Mouse (Mus musculus) Patski (cell line): ENCODE results near the gene Ltbr. TPM values are rescaled to one million over a fixed set of nuclear protein-coding genes. Genes with fewer than 3 reads are reported as not detected.
"Not testable (repeated sequence)": the region's sequence is repeated elsewhere in the genome, so short reads cannot be mapped to it uniquely, and the experiment has no call there.

ENCODE experiments used
- ATAC-seq: fragments of 100-300 bp; one replicate; pipeline ENCODE4 v1.8.0; 2021
- CTCF ChIA-PET: fragments of 350-600 bp; sonication (Branson Sonifier 250); formaldehyde crosslinking; loops from one replicate; lab custom pipeline; 2022; ENCODE audit warnings: inconsistent platforms; lab: Charles Lee
- POLR2A ChIA-PET: fragments of 350-600 bp; sonication (Branson Sonifier 250); formaldehyde crosslinking; loops from one replicate; lab custom pipeline; 2022; ENCODE audit warnings: antibody characterized with exemption, inconsistent platforms; lab: Charles Lee
- DNase-seq: peaks from one replicate; pipeline ENCODE4 v3.0.0-alpha.2; 2011; ENCODE audit warnings: low read depth, low spot score
- H3K27me3 ChIP-seq: fragments of 371-371 bp; one replicate; pipeline ENCODE4 v1.5.1; 2021
- CTCF ChIP-seq: fragments of 100-300 bp; IDR thresholded peaks from one replicate; pipeline ENCODE4 v1.5.1; 2021
- in situ Hi-C: fragments of 300-500 bp; cut with MboI; formaldehyde crosslinking; loops from 3 replicates; pipeline ENCODE4 v1.11.1; 2018; ENCODE audit warnings: low pct_unique_long_range_greater_than_20kb, mixed read lengths
- polyA plus RNA-seq: library from polyadenylated mRNA; unstranded; gene quantifications from one replicate; pipeline ENCODE4 v1.2.3, GENCODE M21; 2021

Gene Ltbr
- polyA plus RNA-seq, 1 experiment from 2014 or later, result 164 TPM

- POLR2A ChIA-PET, result no interaction called here
- H3K27me3 ChIP-seq, result no peaks in the 10 kb centered on the region
- ATAC-seq, result no peak
- in situ Hi-C loops, result no loop called here
- TF ChIP-seq CTCF, result no peak
- CTCF ChIA-PET, result no interaction called here
- DNase-seq, result no peak
Measured at GRCm38 (mm10) chr6:125300982-125301381, 12.7 kb downstream of the Ltbr start.

GRCm38 (mm10) chr6:125297149-125297820, 16.4 kb downstream of the Ltbr start:
- ChIA-PET POLR2A (no interaction called here), CTCF (interaction anchor here (2.0 kb wide), 1 partner anchor 12 kb away, joined by 7 read pairs; no protein-coding TSS in a partner anchor)
- no peak for TF ChIP-seq CTCF
- H3K27me3 ChIP-seq, result no peaks in the 10 kb centered on the region
- no peak for ATAC-seq
- DNase-seq, result no peak
- in situ Hi-C loops, result no loop called here

GRCm38 (mm10) chr6:125294049-125294448, 19.6 kb downstream of the Ltbr start:
- H3K27me3 ChIP-seq, result no peaks in the 10 kb centered on the region
- no peak for TF ChIP-seq CTCF
- ATAC-seq (no peak), DNase-seq (no peak)
- CTCF ChIA-PET, result interaction anchor here (1.4 kb wide), 1 partner anchor 13 kb away, joined by 3 read pairs; no protein-coding TSS in a partner anchor
- in situ Hi-C loops, result no loop called here
- POLR2A ChIA-PET, result interaction anchor here (1.0 kb wide), 1 partner anchor 56 kb away, joined by 3 read pairs; no protein-coding TSS in a partner anchor

GRCm38 (mm10) chr6:125292256-125292655, 21.4 kb downstream of the Ltbr start:
- in situ Hi-C loops, result no loop called here
- TF ChIP-seq CTCF, result no peak
- CTCF ChIA-PET, result no interaction called here
- no peak for DNase-seq
- POLR2A ChIA-PET, result interaction anchor here (0.9 kb wide), 1 partner anchor 56 kb away, joined by 3 read pairs; no protein-coding TSS in a partner anchor
- H3K27me3 ChIP-seq, result no peaks in the 10 kb centered on the region
- no peak for ATAC-seq

- DNase-seq (no peak), ATAC-seq (peak; percentile 21)
- no peaks in the 10 kb centered on the region for H3K27me3 ChIP-seq
- CTCF ChIA-PET, result no interaction called here
- POLR2A ChIA-PET, result no interaction called here
- in situ Hi-C loops, result no loop called here
- no peak for TF ChIP-seq CTCF
Measured at GRCm38 (mm10) chr6:125291329-125291728, 22.4 kb downstream of the Ltbr start.

- ChIA-PET POLR2A (no interaction called here), CTCF (interaction anchor here (1.4 kb wide), 1 partner anchor 10 kb away, joined by 3 read pairs; no protein-coding TSS in a partner anchor)
- no peak for DNase-seq
- no peaks in the 10 kb centered on the region for H3K27me3 ChIP-seq
- in situ Hi-C loops, result no loop called here
- no peak for TF ChIP-seq CTCF
- ATAC-seq, result no peak
Measured at GRCm38 (mm10) chr6:125288730-125289129, 25.0 kb downstream of the Ltbr start.

- CTCF ChIA-PET, result interaction anchor here (1.4 kb wide), 1 partner anchor 12 kb away, joined by 3 read pairs; no protein-coding TSS in a partner anchor
- POLR2A ChIA-PET, result no interaction called here
- no peaks in the 10 kb centered on the region for H3K27me3 ChIP-seq
- TF ChIP-seq CTCF, result no peak
- DNase-seq (no peak), ATAC-seq (no peak)
- in situ Hi-C loops, result no loop called here
Measured at GRCm38 (mm10) chr6:125286944-125287343, 26.7 kb downstream of the Ltbr start.

GRCm38 (mm10) chr6:125285890-125286289, 27.8 kb downstream of the Ltbr start, which contains the start of gene Tuba3a:
Gene Tuba3a (minus strand): TSS chr6:125286042.
- H3K27me3 ChIP-seq, result no peaks in the 10 kb centered on the region
- POLR2A ChIA-PET, result no interaction called here
- no peak for TF ChIP-seq CTCF
- CTCF ChIA-PET, result interaction anchor here (2.8 kb wide), 1 partner anchor 11 kb away, joined by 12 read pairs; no protein-coding TSS in a partner anchor
- ATAC-seq, result no peak
- no peak for DNase-seq
- in situ Hi-C loops, result no loop called here

- H3K27me3 ChIP-seq, result no peaks in the 10 kb centered on the region
- ChIA-PET POLR2A (interaction anchor here (0.6 kb wide), 3 partner anchors 65 to 95 kb away, joined by 3 to 4 read pairs (median 3); no protein-coding TSS in a partner anchor), CTCF (interaction anchor here (0.8 to 2.8 kb wide), 2 partner anchors 10 to 13 kb away, joined by 3 to 12 read pairs; no protein-coding TSS in a partner anchor)
- in situ Hi-C loops, result loop anchor here (5.0 kb wide), 1 partner anchor 73 kb away; no protein-coding TSS in a partner anchor
- no peak for TF ChIP-seq CTCF
- DNase-seq, result no peak
- no peak for ATAC-seq
Measured at GRCm38 (mm10) chr6:125284751-125285150, 28.9 kb downstream of the Ltbr start.

GRCm38 (mm10) chr6:125284250-125284649, 29.4 kb downstream of the Ltbr start:
- CTCF ChIA-PET, result interaction anchor here (0.8 to 2.8 kb wide), 2 partner anchors 9 to 13 kb away, joined by 3 to 12 read pairs; no protein-coding TSS in a partner anchor
- POLR2A ChIA-PET, result interaction anchor here (0.6 kb wide), 2 partner anchors 65 to 96 kb away, joined by 3 to 4 read pairs; no protein-coding TSS in a partner anchor
- in situ Hi-C loops, result loop anchor here (5.0 kb wide), 1 partner anchor 73 kb away; no protein-coding TSS in a partner anchor
- H3K27me3 ChIP-seq, result no peaks in the 10 kb centered on the region
- no peak for DNase-seq
- TF ChIP-seq CTCF, result no peak
- no peak for ATAC-seq

GRCm38 (mm10) chr6:125282721-125283120, 31.0 kb downstream of the Ltbr start:
- in situ Hi-C loops, result loop anchor here (5.0 kb wide), 1 partner anchor 75 kb away; no protein-coding TSS in a partner anchor
- ATAC-seq, DNase-seq, H3K27me3 ChIP-seq, POLR2A ChIA-PET: not testable (repeated sequence)
- CTCF ChIA-PET, result interaction anchor here (1.2 kb wide), 1 partner anchor 11 kb away, joined by 4 read pairs; no protein-coding TSS in a partner anchor
